Mouse (Mus musculus) forebrain, embryonic 16.5 days (tissue): ENCODE measurements at regions not wholly inside any gene's neighbourhood (a gene's known extent, or its start where the extent isn't known, plus 50 kb on each side); places are given as distances from the start of the nearest gene placed in this dataset.
"Not testable (repeated sequence)": the region's sequence is repeated elsewhere in the genome, so short reads cannot be mapped to it uniquely, and the experiment has no call there.

Experiments used
- ATAC-seq: fragments of 200-750 bp; cut with Nextera tagmentation; 2 replicates; pipeline ENCODE4 v1.8.0; 2017; ENCODE audit warnings: mild to moderate bottlenecking, moderate library complexity
- H3K27ac ChIP-seq: fragments of 300-500 bp; sonication (generic); 2 replicates; pipeline ENCODE4 v1.5.1; 2014; ENCODE audit warnings: low read length, control low read depth
- H3K27me3 ChIP-seq: fragments of 300-500 bp; sonication (generic); replicated peaks from 2 replicates; pipeline ENCODE4 v1.6.1; 2014; ENCODE audit warnings: low read length; ENCODE audit not compliant: control insufficient read depth, insufficient read depth
- H3K36me3 ChIP-seq: fragments of 300-500 bp; sonication (generic); 2 replicates; pipeline ENCODE4 v1.6.1; 2014; ENCODE audit not compliant: control insufficient read depth, insufficient read depth
- H3K4me1 ChIP-seq: fragments of 300-500 bp; sonication (generic); replicated peaks from 2 replicates; pipeline ENCODE4 v1.6.1; 2014; ENCODE audit warnings: low read length; ENCODE audit not compliant: control insufficient read depth, insufficient read depth
- H3K4me2 ChIP-seq: fragments of 300-500 bp; sonication (generic); 2 replicates; pipeline ENCODE4 v1.6.1; 2014; ENCODE audit warnings: mild to moderate bottlenecking, low read length, control low read depth
- H3K4me3 ChIP-seq: fragments of 300-500 bp; sonication (generic); replicated peaks from 2 replicates; pipeline ENCODE4 v1.5.1; 2014; ENCODE audit warnings: mild to moderate bottlenecking, low read length, control low read depth
- H3K9ac ChIP-seq: fragments of 300-500 bp; sonication (generic); replicated peaks from 2 replicates; pipeline ENCODE4 v1.6.1; 2014; ENCODE audit warnings: low read depth, low read length, control low read depth
- H3K9me3 ChIP-seq: fragments of 300-500 bp; sonication (generic); 2 replicates; pipeline ENCODE4 v1.6.1; 2016; ENCODE audit warnings: low read length; ENCODE audit not compliant: control insufficient read depth
- WGBS: fragments of 180-500 bp; shearing (Covaris S2); extraction: QIAGEN DNeasy Blood & Tissue Kit; methylation state at CpG from one replicate; pipeline ENCODE4 v1.1.7; 2014; 5-methylcytosine and 5-hydroxymethylcytosine counted together

GRCm38 (mm10) chr13:16435436-16435835, 423.8 kb downstream of the Inhba start:
- H3K4me3 ChIP-seq = no peak overlapping the region
- no peak overlapping the region for H3K9ac ChIP-seq
- WGBS = 51% methylated on average over 2 of the region's 2 CpGs
- ATAC-seq = peak; percentile 84
- H3K27me3 ChIP-seq = no peaks in the 10 kb centered on the region
- no peaks in the 10 kb centered on the region for H3K4me1 ChIP-seq
- H3K9me3 ChIP-seq = no peaks in the 10 kb centered on the region
- H3K36me3 ChIP-seq = no peaks in the 10 kb centered on the region
- no peak overlapping the region for H3K27ac ChIP-seq
- H3K4me2 ChIP-seq = no peak overlapping the region

DNA sequence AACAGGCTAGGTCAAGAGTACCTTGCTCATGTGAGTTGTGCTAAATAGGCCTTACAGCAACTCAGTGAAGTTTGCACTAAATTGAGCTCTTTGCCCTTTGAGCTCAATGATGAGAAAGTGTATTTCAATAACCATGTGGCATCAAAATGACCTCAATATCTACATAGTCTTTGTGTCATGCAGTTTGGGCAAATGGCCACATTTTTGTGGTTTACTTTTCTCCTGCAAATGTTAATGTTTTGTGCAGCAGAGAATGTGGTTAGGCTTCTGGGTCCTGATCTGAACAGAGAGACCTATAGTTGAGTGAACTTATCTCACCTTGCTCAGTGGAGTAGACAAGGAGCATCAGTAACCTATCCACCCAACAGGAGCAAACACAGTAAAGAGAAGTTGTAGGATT, 441.6 kb downstream of the Inhba start:
- H3K9ac ChIP-seq = no peak overlapping the region
- H3K27ac ChIP-seq = no peak overlapping the region
- no peaks in the 10 kb centered on the region for H3K36me3 ChIP-seq
- no peaks in the 10 kb centered on the region for H3K27me3 ChIP-seq
- ATAC-seq = no peak
- H3K4me2 ChIP-seq = no peak overlapping the region
- H3K4me3 ChIP-seq = no peak overlapping the region
- H3K4me1 ChIP-seq = no peaks in the 10 kb centered on the region
- H3K9me3 ChIP-seq = no peaks in the 10 kb centered on the region

DNA sequence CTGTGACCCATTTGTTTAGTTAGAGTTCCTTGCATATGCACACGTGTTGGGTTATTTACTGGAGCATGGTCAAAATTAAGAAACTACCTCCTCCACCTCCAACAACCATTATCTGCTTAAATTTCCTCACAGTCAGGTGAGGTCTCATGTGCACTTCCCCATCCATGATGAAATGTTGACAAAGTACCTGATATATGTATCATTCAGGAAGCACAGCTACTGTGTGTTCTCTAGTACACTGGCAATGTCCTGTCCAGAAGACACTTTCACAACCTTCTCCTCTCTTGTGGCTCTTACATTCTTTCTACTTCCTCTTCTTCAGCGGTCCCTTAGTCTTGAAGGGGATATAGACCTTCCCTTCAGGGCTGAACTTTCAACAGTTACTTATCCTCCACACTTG, 448.1 kb downstream of the Inhba start:
- H3K9ac ChIP-seq = no peak overlapping the region
- no peak for ATAC-seq
- no peak overlapping the region for H3K4me2 ChIP-seq
- no peak overlapping the region for H3K27ac ChIP-seq
- no peaks in the 10 kb centered on the region for H3K4me1 ChIP-seq
- no peaks in the 10 kb centered on the region for H3K36me3 ChIP-seq
- no peaks in the 10 kb centered on the region for H3K27me3 ChIP-seq
- H3K9me3 ChIP-seq = no peaks in the 10 kb centered on the region
- H3K4me3 ChIP-seq = no peak overlapping the region
- 86% methylated on average over 2 of the region's 2 CpGs for WGBS

GRCm38 (mm10) chr13:16461681-16462080, 450.0 kb downstream of the Inhba start:
- no peak overlapping the region for H3K4me2 ChIP-seq
- no peaks in the 10 kb centered on the region for H3K9me3 ChIP-seq
- no peak overlapping the region for H3K9ac ChIP-seq
- H3K27me3 ChIP-seq = no peaks in the 10 kb centered on the region
- ATAC-seq = no peak
- H3K36me3 ChIP-seq = no peaks in the 10 kb centered on the region
- H3K4me3 ChIP-seq = no peak overlapping the region
- no peak overlapping the region for H3K27ac ChIP-seq
- H3K4me1 ChIP-seq = no peaks in the 10 kb centered on the region
- 96% methylated on average over 2 of the region's 2 CpGs for WGBS

DNA sequence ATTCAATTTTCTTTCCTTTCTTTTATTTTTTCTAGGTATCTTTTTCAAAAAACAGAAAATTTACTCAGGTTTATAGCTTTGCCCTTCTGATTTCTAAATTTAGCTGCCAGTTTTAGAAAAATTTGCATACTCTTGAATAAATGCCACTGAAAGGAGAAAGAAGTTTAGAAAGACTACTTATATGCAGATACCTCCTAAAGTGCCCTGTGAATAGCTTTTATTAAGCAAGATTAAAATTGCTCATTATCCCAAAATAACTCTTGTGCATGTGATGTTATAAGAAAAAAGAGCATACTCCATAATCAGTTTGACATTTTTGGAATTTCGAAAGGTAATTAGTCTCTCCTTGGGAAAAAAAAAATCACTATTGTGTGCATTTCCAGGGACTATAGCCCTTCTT, 453.2 kb downstream of the Inhba start:
- H3K9me3 ChIP-seq = no peaks in the 10 kb centered on the region
- no peak overlapping the region for H3K4me2 ChIP-seq
- ATAC-seq = peak; percentile 55; the same call in 1 of the 2 replicates
- H3K27me3 ChIP-seq = no peaks in the 10 kb centered on the region
- no peak overlapping the region for H3K27ac ChIP-seq
- no peak overlapping the region for H3K4me3 ChIP-seq
- no peaks in the 10 kb centered on the region for H3K4me1 ChIP-seq
- H3K9ac ChIP-seq = no peak overlapping the region
- H3K36me3 ChIP-seq = no peaks in the 10 kb centered on the region
- 37% methylated on average over 1 of the region's 1 CpGs for WGBS

- no peaks in the 10 kb centered on the region for H3K4me1 ChIP-seq
- no peak overlapping the region for H3K4me2 ChIP-seq
- no peaks in the 10 kb centered on the region for H3K36me3 ChIP-seq
- no peak overlapping the region for H3K27ac ChIP-seq
- 15% methylated on average over 1 of the region's 1 CpGs for WGBS
- H3K27me3 ChIP-seq = no peaks in the 10 kb centered on the region
- no peak overlapping the region for H3K4me3 ChIP-seq
- no peaks in the 10 kb centered on the region for H3K9me3 ChIP-seq
- ATAC-seq = peak; percentile 12; the same call in 1 of the 2 replicates
- H3K9ac ChIP-seq = no peak overlapping the region
These were observed 453.7 kb downstream of the Inhba start for GRCm38 (mm10) chr13:16465317-16465716.

GRCm38 (mm10) chr13:16465812-16466211, 454.2 kb downstream of the Inhba start:
- Histone ChIP-seq H3K27me3 (no peaks in the 10 kb centered on the region), H3K9ac (no peak overlapping the region), H3K4me1 (no peaks in the 10 kb centered on the region), H3K4me2 (no peak overlapping the region), H3K4me3 (no peak overlapping the region), H3K27ac (no peak overlapping the region), H3K36me3 (no peaks in the 10 kb centered on the region), H3K9me3 (no peaks in the 10 kb centered on the region)
- 95% methylated on average over 1 of the region's 1 CpGs for WGBS
- ATAC-seq = no peak

DNA sequence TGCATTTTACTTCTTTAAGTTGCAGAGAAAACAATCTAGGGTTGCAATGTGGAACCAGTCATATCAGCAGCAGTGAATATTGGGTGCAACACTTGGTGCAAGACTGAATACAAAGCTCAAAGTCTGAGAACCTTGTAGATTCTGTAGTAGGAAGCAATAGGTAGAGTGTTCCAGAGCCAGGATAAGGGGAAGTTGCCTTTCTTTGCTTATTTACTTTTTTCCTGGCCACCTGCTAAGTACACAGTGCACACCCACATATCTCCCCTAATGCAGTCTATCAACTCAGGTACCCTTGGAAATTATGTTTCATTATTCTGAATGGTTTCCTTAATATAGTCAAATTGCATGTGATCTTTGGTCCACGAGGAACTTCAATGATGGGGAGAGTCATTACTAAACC, 464.9 kb downstream of the Inhba start:
- H3K27me3 ChIP-seq = no peaks in the 10 kb centered on the region
- no peak overlapping the region for H3K4me3 ChIP-seq
- no peaks in the 10 kb centered on the region for H3K9me3 ChIP-seq
- 89% methylated on average over 1 of the region's 1 CpGs for WGBS
- H3K4me2 ChIP-seq = no peak overlapping the region
- no peak overlapping the region for H3K9ac ChIP-seq
- no peak overlapping the region for H3K27ac ChIP-seq
- H3K4me1 ChIP-seq = no peaks in the 10 kb centered on the region
- H3K36me3 ChIP-seq = no peaks in the 10 kb centered on the region
- ATAC-seq = no peak

DNA sequence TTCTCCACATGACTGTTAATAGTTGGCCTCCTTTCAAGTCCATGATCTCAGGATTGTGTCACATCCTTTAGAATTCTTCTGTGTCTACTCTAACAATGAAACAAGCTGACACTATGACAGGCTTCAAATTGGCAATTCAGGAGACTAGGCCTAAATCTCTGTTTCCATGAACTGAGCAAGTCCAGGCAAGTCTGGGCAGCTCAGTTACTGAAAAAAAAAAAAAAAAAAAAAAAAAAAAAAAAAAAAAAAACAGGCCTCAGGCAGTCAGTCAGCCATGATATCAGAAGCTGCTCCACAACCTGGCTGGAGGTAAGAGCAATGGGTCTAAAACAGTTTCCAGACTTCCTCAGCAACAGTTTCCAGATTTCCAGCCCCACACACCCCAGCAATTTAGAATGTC, 475.6 kb downstream of the Inhba start:
- H3K36me3 ChIP-seq = no peaks in the 10 kb centered on the region
- no peaks in the 10 kb centered on the region for H3K27me3 ChIP-seq
- no peak overlapping the region for H3K4me2 ChIP-seq
- no peak overlapping the region for H3K4me3 ChIP-seq
- no peaks in the 10 kb centered on the region for H3K4me1 ChIP-seq
- no peak overlapping the region for H3K27ac ChIP-seq
- no peaks in the 10 kb centered on the region for H3K9me3 ChIP-seq
- ATAC-seq = no peak
- H3K9ac ChIP-seq = no peak overlapping the region

DNA sequence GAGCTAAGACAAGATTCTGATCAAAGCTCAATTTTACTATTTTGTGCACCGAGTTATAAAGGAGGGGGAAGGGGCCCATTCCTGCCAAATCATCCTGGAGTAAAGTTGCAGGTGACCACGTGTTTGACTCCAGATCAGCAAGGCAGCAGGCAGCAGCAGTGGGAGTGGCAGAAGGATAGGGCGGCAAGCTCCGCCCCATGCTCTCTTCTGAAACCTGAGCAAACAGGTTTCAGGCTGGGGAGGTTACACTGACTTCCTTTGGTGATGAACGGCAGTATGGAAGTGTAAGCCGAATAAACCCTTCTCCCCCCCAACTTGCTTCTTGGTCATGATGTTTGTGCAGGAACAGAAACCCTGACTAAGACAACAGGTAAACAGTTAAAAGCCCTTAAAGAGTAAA, 479.0 kb downstream of the Inhba start:
- not testable (repeated sequence) for H3K9me3 ChIP-seq, H3K27me3 ChIP-seq, H3K36me3 ChIP-seq, H3K4me2 ChIP-seq, H3K4me3 ChIP-seq, ATAC-seq, H3K4me1 ChIP-seq, H3K9ac ChIP-seq, H3K27ac ChIP-seq
- WGBS = 57% methylated on average over 6 of the region's 6 CpGs
